Mouse (Mus musculus): ENCODE data around the gene Patj. TPM values are rescaled to one million over a fixed set of nuclear protein-coding genes. Genes with fewer than 3 reads are reported as not detected.
"Not testable (repeated sequence)": the region's sequence is repeated elsewhere in the genome, so short reads cannot be mapped to it uniquely, and the experiment has no call there.

The Patj gene
- total RNA-seq, 1 experiment from 2014 or later, result 4.3 TPM

DNA sequence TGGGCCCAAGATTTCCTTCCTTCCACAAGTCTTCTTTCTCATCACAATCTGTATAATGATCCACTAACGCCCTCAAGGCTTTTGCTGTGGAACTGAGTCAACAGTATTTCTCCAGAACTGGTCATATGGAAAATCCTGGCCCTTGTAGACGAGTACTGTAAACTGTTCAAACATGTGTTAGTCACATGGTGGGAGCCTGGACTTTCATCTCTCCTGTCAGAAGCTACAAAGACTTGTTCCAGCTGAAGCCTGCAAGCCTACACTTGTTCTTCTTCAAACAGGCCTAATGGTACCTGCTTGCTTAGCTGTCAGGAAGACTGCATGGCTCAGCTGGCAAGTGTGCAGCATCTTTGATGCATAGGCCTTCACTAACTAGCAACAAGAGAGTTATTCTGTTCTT, 264.9 kb downstream of the Patj start:
- no peak for DNase-seq

DNA sequence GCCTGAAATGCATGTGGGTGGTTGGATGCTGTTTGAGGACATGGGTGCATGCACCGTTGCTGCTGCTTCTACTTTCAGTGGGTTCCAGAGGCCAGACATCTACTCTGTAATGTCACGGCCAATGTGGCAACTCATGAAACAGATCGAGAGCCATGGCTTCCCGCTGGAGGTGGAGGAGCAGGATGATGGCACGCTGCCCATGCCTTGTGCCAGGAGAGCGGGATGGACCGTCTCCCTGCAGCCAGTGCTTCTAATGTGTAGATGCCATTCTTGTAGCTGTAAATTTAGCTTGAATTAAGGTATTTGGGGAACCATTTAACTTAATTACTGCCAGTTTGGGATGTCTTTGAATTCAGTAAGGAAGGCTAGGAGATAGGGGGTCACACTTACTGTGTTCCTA, 270.3 kb downstream of the Patj start:
- DNase-seq, result peak; percentile 8

DNA sequence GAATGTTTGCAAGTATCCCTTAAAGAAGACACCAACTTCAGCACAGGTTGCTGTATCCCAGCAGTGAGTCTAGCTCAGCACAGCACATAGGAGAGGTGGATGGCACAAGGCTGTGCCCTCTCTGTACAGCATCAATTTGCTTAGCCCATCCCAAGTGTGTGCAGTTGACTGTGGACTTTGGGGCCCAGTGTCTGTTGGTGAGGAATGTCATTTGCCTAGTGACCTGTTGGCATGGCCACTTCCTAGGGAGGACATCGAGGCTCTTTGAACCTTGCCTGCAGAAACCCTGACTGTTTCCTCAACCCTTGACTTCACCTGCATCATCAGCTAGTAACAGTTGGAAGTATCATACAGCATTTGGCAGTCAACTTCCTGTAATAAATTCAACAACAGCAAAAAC, 270.9 kb downstream of the Patj start:
- no peak for DNase-seq

DNA sequence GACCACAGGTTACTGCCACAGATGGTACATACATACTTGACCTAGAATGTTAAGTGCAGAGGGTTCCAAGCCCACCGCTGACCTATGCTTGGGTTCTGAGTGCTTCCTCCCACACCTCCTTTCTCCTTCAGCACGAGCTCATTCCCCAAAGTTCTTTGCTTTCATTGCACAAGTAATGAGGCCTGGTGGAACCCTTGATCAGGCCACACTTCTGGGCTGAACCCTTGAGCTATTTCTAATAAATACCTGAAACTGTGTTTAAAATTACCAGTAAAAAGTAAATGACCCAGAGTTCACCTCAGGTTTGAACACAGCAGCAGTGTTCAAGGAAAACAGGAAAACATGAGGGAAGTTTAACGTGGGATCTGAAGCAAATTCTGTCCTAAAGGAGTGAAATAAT, 271.4 kb downstream of the Patj start:
- no peak for DNase-seq

DNA sequence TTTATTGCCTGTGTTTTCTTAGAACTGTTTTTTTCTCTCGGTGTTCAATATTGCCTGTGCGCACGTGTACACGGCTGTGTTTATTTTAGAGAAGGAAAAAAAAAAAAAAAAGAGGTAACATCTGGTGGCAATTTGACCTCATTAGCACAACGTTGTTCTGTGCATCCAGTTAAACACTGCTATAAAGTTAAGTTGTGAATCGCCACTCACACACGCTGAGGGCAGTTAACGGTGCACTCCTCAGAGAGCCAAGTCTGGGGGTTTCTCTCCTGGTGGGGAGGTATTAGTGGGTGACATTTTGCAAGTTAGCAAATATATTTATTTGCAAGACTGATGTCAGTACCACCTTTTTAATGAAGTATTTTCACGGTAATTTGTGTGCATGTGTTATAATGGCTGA, 281.9 kb downstream of the Patj start:
- DNase-seq, result no peak

DNA sequence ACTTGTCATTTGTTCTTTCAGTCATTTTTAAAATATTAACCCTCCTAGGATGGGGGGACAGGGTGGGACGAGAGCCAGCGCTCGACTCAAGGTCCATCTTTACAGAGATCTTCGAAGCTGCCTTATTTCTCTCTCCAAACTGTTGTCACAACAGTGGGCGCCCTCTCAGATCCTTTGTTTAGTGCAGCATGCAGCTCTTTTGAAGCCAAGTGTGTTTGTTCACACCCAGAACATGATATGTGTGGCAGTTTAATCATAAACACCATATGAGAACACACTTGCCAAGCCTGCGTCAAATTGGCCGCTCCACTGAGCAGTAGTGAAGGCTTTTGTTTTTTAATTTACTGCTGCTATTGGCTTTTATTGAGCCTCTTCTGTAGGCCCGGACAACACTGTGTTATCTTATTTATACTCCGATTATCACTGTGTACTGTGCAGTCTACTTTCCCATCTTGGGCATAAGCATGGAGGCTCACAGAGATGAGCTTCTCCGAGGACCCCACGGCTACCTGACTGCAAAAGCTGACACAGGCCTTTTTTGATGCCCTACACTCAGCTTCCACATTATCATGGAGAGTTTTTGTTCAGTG, 291.2 kb downstream of the Patj start:
- DNase-seq, result no peak

DNA sequence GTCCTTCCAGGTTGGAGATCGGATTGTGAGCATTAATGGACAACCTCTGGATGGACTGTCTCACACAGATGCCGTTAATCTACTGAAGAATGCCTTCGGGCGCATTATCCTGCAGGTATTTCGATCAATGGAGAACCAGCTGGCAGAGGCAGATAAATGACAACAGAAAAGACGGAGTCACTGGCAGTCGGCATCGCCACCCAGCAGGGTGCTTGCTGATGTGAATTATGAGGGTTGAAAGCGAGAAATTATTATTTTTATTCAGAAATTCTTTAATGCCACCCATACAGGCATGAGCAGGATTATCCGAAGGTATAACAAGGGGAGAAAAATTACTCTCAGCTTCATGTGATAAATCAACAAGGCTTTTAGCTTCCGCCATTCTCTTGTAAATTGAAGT, 292.5 kb downstream of the Patj start:
- DNase-seq, result no peak

DNA sequence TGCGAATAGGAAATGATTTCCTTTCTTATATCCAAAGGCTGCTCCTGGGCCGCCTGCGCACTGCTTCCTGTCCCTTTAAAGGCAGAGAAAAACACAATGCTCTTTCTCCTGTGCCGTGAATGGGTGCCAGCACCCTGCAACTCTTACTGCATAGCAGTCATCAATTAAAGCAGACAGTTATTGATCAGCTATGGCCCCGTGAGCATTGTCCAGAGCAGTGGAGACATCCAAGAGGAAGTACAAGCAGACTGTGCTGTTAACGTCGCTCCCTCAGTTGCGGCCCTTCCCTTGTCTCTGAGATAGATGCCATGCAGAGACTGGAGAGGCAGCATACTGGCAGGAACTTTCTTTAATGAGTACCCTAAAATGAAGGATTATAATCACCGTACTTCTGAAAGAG, 292.9 kb downstream of the Patj start:
- no peak for DNase-seq

DNA sequence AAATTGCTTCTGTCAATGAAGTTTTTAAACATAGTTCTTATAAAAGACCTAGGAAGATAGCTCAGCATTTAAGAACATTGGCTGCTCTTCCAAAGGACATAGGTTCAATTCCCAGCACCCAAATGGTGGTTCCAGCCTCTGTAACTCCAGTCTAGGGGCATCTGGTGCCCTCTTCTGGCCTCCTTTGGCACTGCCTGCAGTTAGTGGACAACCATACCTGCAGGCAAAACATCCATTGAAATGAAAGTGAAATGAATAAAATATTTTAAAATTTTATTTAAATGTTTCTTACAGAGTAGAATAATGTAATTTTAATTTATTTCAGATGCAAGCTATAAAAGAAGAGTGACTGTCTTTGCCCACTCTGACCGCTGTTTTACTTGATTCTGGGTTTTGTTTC, 294.4 kb downstream of the Patj start:
- no peak for DNase-seq

DNA sequence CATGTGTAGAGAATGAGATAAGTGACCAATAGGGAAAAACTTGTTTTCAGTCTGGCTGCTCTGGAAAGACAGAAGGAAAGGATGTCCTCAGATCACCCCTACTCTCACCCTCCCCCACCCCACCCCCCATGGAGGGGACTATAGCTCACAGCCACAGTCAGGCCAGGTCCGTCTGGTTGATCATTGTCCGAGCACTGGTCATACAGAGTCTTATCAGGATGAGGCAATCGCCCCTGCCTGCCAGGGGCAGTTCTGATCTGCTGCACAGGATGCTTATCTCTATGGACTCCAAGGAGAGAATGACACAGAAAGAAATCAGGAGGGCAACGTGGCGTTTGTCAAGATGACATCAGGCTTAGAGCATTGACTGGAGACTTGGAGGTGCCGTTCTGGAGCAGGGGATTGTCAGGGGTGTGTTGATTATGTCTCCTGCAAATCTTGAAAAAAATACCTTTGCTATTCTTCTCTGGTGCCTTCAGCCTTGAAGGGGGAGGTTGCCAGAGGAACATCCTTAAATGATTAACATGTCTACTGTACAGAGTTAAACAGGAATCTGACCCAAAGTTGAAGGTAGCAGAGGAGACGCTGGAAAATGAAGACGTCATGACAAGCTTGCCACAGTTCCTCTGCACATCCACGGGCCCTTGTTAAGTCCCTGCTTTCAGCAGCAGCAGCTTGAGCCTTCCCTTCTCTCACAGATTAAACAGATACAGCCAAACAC, 298.0 kb downstream of the Patj start:
- no peak for DNase-seq

DNA sequence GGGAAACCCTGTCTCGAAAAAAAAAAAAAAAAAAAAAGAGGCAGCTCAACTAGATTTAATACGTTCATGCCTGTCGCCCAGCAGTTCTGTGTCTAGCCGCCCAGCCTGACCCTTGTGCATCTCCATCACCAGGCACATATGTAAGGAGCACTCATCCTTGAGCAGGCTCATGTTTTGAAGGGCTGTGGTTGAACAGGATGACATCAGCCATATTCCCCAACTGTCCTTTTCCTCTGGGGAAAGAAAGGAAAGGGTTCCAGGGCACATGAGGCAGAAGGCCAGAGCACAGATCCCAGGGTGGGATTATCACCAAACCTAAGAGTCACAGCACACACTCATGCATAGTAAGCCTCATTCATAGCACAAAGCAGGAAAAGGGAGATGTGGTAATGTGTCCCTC, 302.3 kb downstream of the Patj start:
- DNase-seq, result no peak

DNA sequence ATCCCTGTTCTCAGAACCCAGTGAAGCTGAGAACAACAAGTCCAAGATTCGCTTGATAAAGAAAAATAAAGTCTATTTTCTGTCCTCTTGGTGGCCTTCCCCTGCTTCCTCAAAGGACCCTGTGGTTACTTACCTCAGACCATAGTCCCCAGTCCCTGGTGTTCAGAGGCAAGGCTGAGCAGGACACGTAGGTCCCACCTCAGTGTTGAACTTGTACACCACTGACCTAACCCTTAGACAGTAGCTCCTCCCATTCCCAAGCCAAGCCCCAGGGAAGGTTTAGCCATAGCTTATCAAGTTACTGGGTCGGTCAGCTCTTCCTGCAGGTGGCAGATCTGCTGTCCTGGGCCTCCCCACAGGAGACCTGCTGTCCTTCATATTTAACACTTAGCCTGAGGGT, 303.3 kb downstream of the Patj start:
- DNase-seq, result no peak

DNA sequence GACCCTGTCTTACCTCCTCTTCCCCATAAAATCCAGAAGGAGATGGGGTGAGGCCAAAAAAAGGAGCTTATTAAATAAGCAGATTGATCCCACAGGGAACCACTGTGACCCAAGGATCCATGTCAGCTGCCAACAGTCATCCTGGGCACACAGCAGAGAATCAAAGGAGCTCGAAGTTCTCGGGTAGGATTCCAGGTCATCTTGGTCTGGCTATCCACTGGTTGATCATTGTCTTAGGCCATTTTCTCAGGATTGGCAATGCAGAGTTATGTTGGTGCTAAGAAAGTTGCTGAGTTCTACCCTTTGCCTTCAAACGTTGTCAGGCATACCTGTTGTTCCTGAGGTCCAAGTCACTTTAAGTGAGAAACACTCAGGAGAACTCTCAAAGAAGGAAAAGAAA, 304.6 kb downstream of the Patj start:
- DNase-seq, result no peak

DNA sequence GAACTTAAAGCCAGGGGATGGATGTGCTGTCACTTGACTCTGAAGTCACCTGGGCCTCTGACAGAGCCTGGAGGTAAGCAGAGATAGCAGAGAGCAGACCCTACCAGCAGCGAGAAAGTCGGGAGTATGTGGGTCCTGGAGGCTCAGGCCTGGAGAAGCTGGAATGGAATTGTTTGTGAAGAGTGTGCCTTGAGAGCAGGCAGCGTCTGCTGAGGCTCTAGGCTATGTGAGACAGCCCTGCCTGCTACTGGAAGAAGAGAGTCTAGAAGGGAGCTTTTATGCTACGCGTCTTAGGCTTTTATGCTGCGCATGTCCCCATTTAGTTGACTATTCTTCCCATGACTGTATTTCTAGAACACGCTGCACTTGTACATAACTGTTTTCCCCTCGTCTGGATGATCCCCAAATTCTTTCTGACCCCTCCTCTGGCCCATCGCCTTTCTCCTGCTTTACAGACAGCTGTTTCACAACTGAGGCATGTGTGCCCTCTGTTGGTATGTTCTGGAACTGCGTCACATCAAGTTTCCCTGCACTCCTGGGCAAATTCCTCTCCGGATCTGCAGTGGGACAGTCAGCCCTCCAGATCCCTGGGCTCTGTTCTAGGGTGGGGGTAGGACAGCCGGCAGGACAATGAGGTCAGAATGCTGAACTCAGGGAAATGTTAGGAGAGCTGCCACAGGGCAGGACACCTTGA, 306.8 kb downstream of the Patj start:
- DNase-seq, result peak; percentile 53

DNA sequence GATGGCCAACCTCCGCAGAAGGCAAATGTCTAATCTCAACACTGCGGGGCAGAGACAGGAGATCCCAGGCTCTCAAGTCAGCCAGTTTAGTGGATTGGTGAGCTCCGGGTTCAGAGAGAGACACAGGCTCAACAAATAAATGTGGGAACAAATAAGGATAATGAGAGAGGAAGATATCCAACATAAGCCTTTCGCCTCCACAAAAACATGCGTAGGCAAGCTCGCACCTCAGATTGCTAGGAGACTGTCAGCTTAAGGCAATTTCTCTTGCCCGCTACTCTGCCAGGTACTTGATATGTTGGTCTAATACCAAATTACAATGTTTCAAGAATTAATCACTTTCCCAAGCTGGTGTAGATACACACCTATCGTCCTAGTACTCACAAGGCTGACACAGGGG, 315.3 kb downstream of the Patj start:
- no peak for DNase-seq

DNA sequence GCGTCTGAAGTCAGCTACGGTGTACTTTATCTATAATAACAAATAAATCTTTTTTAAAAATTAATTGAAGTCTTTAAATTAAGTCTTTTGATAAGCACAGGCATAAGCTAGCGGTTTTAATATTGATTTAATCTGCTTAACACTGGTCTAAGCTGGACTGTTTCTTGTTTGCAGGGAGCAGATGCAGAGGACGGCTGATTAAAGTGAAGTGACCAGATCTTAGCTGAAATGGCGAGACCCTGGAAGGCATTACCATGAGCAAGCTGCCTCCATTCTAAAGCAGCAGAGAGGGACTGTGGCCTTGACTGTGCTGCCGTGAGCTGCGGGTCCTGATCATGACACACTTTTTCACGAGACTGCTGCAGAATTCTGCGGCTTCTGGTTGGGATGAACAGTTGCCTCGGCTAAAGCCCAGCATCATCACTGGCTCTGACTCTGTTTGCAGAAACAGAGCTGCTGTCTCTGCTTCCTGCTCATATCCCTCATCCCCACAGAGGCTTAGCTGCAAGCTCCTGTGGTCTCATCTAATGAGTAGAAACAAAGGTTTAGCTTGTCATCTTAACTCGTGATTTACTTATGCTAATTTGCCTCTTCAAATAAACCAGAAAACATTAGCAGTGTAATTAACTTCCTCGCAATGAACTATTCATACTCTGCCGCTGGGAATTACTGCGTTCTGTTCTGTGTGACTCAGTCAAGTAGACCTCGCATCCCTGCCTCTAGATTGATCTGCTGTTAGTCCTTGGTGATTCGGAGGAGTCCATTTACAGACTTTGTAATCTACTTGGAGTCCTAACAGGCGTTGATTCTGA, 322.4 kb downstream of the Patj start:
- DNase-seq, result no peak

DNA sequence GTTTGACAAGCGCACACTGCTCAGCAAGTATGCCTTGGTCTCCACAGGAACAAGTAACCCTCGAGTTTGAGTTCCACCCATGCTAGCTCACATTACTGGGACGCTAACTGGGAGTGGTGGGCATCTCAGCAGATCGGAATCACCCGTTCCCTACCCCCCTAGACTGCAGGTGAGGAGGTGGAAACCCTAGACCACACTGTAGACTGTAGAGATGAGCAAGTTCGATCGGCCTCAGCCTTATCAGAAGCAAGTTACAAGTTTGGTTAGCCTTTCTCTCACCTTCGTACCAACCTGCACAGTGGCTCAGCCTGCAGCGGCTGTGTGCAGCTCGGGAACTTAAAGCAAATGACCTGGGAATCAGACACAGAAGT, 322.9 kb downstream of the Patj start:
- no peak for DNase-seq

DNA sequence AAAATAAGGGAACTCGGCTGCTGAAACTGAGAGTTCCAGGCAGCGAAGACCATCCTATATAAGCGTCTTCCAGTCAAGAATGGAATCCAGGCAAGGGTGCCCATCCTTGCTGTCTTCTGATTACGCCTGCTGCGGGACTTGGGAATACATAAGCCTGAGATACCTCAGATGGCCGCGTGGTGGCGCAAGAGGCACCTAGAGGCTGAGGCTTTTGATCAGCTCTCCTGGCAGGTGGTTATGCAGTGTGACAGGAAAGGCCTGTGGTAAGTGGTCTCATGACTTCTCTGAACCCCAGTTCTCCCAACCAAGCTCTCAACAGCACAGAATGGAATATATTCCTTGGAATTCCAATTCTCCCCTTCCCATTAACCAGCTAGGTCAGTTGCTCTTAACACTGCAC, 326.9 kb downstream of the Patj start:
- peak; percentile 67 for DNase-seq

DNA sequence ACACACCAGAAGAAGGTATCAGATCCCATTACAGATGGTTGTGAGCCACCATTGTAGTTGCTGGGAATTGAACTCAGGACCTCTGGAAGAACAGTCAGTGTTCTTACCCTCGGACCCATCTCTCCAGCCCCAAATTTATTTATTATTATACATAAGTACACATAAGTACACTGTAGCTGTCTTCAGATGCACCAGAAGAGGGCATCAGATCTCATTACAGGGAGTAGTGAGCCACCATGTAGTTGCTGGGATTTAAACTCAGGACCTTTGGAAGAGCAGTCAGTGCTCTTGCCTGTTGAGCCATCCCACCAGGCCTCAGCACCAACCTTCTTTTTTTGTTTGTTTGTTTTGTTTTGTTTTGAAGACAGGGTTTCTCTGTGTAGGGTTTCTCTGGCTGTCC, 329.1 kb downstream of the Patj start:
- not testable (repeated sequence) for DNase-seq

DNA sequence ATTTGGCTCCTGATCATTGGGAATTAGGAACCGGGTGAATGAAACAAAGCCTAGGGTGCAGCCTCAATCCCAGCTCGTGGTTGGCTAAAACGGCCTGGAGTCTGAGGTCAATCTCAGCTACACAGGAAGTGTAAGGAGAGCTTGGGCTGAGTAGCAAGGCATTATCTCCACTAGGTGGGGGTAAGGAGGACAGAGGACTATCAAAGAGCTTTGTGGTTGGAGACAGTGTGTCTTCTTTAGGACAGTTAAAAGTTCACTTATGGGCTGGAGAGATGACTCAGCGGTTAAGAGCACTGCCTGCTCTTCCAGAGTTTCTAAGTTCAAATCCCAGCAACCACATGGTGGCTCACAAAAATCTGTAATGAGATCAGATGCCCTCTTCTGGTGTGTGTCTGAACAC, 329.9 kb downstream of the Patj start:
- no peak for DNase-seq

DNA sequence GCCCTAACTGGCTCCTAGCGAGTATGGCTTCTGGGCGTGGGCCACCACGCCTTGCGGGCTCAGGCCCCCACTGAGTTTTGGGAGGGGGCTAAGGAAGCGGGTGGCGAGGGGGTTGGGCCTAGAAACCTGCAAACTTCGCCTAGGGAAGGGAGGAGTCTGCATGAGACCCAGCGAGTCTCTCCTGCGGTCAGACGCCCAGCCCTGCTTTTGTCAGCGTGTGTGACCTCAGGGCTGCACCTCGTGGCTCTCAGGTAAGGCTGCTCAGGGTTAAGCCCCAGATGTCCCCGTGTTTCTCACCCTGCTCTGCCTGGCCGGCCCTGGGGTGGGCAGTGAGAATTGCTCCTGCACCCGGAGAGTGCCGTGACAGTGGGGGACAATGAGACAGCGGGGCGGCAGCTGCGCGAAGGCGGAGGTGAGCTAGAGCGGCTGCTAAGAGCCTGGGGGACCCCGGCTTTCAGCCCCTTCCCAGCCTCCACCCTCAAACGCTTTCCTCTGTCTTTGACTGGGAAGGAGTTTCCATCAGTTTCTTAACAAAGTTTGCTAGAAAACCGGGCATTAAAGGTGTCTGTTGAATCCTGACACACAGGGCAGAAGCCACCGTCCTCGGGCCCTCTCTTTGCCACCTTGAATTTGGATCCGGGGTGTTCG, 331.1 kb downstream of the Patj start, which contains the start of gene L1td1:
TSS of gene L1td1 (plus strand) at position 145 of the 648 bp plus-strand sequence.
- no peak for DNase-seq

DNA sequence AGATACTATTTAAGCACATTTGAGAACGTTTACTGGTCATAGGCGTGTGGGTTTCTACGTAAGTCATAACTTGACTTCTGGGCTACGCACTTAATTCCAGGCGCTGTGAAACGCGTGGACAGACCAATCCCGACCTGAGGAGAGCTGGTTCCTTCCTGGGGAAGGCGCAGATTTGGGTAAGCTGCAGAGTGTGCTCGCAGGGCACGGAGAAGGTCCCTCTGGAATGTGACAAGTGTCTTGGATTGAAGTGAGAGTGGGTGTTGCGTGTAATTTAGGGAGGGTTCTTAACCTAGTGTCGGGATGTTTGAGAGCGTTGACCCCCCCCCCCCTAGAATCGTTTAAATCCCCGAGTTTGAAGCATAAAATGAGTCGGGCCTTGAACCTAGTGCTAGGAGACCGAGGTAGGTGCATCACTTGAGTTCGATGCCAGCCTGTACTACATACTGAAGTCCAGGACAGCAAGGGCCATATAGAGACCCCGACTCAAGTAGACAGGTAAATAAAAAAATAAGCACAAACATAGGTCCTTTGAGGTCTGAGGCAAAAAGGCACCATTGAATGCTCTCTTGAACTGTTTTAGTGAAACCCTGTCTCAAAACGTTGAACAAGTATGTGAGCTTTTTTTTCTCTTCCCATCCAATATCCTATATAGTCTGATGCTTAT, 331.8 kb downstream of the Patj start:
- DNase-seq, result no peak
